Mouse (Mus musculus): Measurements from ENCODE around the gene Npepps.
A peak's percentile ranks its signal among the peaks of the same experiment; 100 is the strongest.
"Not testable (repeated sequence)": the region's sequence is repeated elsewhere in the genome, so short reads cannot be mapped to it uniquely, and the experiment has no call there.

The Npepps gene

GRCm38 (mm10) chr11:97296542-97296941 lies 16.1 kb upstream of the Npepps start:
- DNase-seq (ENCODE audit: low read depth, low spot score): no peak

GRCm38 (mm10) chr11:97292731-97293130 lies 12.3 kb upstream of the Npepps start:
- DNase-seq (ENCODE audit: low read depth, low spot score): no peak

DNA sequence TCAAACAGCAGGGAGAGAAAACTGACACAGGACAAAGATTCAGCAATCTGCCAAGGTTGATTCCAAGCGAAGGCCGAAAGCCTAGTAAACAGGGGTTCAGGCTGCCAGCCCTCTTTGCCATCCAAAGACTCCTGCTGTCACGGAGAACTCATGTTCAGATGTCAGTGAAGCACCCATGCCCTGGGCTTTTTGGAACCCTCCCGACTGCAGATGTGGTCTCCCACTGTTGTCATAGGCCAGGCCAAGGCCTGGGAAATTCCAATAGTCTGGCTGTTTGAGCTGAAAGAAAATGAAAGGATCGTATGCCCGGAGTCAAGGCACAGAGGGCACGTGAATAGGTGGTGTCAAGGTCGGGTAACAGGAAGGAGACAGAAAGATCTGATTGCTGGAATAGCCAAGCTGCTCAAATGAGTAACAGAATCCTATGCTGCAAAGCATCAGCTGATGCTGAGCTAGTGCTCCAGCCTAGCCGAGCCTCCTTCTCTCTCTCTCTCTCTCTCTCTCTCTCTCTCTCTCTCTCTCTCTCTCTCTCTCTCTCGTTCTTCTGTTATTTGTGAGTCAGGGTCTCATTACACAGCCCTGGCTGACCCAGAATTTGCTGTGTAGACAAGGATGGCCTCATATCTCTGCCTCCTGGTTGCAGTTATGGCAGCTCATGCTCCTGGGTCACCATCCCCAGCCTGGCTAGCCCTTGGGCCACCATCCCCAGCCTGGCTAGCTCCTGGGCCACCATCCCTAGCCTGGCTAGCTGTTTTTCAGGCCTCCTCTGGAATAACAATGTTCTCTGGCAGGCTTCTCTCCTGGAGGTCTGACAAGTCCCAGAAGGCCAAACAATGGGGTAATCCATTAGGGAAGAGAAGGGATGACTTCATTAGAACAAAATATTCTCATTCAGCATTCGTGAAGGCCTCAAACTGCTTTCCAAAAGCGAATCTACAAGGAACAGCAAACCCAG lies 9.1 kb upstream of the Npepps start:
- no peak for DNase-seq (ENCODE audit: low read depth, low spot score)

GRCm38 (mm10) chr11:97287643-97288042 lies 7.2 kb upstream of the Npepps start:
- DNase-seq (ENCODE audit: low read depth, low spot score): no peak

DNA sequence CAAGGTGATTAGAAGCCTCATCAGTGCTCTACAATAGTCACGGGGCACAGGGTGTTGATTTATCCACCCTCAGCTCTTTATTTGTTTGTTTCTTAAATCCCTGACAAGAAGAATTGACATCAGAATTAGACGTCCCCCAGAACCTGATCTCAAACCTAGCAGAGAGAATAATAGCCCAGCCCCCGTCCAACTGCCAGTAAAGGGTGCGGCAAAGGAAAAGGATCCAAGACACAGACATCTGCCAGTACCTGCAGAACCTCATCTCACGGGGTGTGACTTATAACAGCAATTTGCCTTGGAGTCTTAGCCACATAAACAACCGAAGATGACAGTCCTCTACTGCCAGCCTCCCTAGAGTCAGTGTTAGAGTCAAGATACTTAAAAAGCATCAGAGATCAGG lies 6.5 kb upstream of the Npepps start:
- no peak for DNase-seq (ENCODE audit: low read depth, low spot score)

GRCm38 (mm10) chr11:97285852-97286775 lies 5.7 kb upstream of the Npepps start:
- DNase-seq (ENCODE audit: low read depth, low spot score): no peak

GRCm38 (mm10) chr11:97284854-97285253 lies 4.4 kb upstream of the Npepps start:
- DNase-seq (ENCODE audit: low read depth, low spot score): no peak

DNA sequence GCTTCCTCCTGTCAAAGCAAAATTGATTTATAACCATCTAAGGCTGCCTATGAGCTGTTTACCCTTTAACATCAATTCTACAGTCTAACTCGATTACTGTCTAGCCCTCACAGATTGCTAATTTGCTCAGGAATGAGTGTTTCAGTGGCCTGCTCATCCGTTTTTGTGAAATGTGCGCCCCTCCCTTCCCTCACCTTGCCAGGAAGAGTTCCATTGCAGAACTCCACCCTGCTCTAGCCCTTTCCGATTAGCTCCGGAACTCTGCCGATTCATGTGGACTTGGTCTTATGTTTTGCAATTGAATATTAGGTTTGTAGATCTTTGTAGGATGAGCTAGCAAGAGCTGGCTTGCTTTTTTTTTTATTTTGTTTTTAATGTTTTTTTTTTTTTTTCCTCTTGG lies 1.7 kb upstream of the Npepps start:
- no peak for DNase-seq (ENCODE audit: low read depth, low spot score)

GRCm38 (mm10) chr11:97279405-97280215 lies 828 bp downstream of the Npepps start:
- DNase-seq (ENCODE audit: low read depth, low spot score): peak; percentile 55

DNA sequence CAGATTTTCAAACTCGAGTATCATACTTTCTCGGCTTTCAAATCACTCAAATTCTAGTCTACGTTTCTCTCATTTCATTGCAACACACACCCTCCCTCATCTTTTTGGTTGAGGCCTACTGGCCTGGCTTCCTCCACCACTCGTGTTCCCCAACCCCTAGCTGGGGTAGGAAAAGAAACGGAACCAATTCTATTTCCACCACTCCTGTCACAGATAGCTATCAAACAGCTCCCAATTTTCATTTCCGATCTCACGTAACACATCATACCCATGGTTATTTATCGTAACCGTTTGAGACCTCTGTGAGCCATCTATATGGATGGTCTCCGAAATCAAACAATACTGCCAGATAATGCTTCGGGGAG lies 1.4 kb downstream of the Npepps start:
- no peak for DNase-seq (ENCODE audit: low read depth, low spot score)

DNA sequence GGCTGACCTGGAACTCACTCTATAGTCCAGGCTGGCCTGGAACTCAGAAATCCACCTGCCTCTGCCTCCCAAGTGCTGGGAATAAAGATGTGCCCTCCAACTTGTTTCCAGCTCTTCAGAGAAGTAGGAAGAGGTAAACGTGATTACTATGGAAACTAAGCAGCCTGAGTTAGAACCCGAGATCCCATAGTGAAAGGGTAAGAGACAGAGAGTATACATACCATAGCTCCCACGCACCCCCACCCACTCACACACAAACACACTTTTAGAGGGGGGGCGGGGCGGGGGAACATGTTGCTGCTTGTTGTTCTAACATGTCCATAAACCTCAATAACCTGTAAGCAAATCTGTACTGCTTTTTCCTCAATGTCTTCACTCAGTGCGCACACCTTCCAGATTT lies 2.0 kb downstream of the Npepps start:
- DNase-seq (ENCODE audit: low read depth, low spot score): no peak

- DNase-seq (ENCODE audit: low read depth, low spot score): no peak
These were observed 3.3 kb downstream of the Npepps start for GRCm38 (mm10) chr11:97277166-97277565.

GRCm38 (mm10) chr11:97276019-97276418 lies 4.4 kb downstream of the Npepps start:
- DNase-seq (ENCODE audit: low read depth, low spot score): no peak

DNA sequence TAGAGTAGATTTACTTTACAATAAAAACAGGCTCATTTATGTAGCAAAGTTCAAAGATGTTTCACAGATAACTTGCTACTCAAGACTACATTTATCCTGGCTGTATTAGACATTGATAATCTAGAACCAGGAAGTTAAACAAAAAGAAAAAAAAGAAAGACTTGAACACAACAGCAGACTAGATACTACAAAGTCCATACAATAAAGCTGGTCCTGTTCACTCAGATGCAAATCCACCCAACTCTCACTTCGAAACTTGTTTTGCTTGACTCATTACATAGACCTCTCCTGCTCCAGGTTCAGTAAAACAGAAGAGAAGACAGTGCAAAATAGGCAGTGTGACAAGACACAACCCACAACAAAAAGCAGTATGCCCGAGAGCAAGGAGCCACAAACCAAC lies 5.1 kb downstream of the Npepps start:
- no peak for DNase-seq (ENCODE audit: low read depth, low spot score)

GRCm38 (mm10) chr11:97274947-97275346 lies 5.5 kb downstream of the Npepps start:
- DNase-seq (ENCODE audit: low read depth, low spot score): not testable (repeated sequence)

DNA sequence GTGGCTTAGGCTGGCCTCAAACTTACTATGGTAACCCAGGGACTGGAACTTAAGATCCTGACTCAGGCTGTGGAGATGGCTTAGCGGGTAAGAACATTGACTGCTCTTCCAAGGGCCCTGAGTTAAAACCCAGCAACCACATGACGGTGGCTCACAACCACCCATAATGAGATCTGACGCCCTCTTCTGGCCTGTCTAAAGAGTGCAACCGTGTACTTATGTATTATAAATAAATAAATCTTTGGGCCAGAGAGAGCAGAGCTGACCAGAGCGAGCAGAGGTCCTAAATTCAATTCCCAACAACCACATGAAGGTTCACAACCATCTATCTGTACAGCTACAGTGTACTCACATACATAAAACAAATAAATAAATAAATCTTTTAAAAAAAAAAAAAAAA lies 6.8 kb downstream of the Npepps start:
- no peak for DNase-seq (ENCODE audit: low read depth, low spot score)

GRCm38 (mm10) chr11:97272835-97273234 lies 7.6 kb downstream of the Npepps start:
- no peak for DNase-seq (ENCODE audit: low read depth, low spot score)

- DNase-seq (ENCODE audit: low read depth, low spot score): not testable (repeated sequence)
These were observed 10.4 kb downstream of the Npepps start for GRCm38 (mm10) chr11:97270004-97270403.

DNA sequence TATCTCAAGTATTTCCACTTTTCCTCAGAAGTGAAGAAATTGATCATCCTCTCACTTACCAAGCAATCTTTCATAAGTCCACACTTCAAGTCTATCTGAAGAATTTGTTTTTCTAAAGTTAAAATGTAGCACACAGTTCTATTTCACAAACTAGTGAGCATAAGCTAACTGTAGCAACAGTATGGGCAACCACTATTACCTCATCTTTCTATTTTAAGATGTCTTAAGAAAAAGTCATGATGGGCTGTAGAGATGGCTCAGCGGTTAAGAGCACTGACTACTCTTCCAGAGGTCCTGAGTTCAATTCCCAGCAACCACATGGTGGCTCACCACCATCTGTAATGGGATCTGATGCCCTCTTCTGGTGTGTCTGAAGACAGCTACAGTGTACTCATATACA lies 13.9 kb downstream of the Npepps start:
- DNase-seq (ENCODE audit: low read depth, low spot score): not testable (repeated sequence)

- DNase-seq (ENCODE audit: low read depth, low spot score): not testable (repeated sequence)
These were observed 30.8 kb downstream of the Npepps start for GRCm38 (mm10) chr11:97249649-97250048.

DNA sequence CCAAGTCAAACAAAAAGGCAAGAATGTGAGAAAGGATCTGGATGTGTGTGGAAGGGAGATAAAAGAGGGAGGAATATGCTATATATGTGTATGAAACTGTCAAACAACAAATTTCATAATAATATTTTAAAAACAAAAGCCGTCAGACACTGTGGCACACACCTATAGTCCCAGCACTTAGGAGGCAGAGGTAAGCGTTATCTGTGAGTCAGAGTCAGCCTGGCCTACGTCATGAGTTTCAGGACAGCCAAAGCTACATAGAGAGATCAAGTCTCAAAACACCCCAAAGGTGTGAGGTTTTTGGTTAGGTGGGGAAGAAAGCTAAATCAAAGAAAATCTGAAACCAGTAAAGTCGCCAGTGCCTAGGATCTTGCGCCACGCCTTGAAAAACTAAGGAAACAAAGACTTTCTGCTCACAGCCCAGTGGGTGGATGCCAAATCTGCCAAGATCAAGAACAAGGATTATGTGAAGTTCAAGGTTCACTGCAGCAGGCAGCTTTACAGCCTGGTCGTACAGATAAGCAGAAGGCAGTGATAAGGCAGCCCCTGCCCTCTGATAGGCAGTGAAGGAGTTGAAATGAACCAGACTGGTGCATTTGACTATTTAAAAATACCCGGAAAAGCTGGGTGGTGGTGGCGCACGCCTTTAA lies 33.8 kb downstream of the Npepps start:
- no peak for DNase-seq (ENCODE audit: low read depth, low spot score)
